Mouse (Mus musculus) heart, adult 2 months (tissue): ENCODE data around the gene Olfr166.

Source experiments
- CTCF ChIP-seq: fragments of 200-600 bp; IDR thresholded peaks from 2 replicates; pipeline ENCODE4 v1.8.1; 2022; ENCODE audit warnings: antibody characterized with exemption, mild to moderate bottlenecking, moderate library complexity
- EP300 ChIP-seq: fragments of 200-500 bp; IDR thresholded peaks from 2 replicates; pipeline ENCODE4 v1.6.1; 2011; ENCODE audit warnings: low read depth, low read length, control low read depth; ENCODE audit not compliant: insufficient read depth
- POLR2A ChIP-seq: fragments of 200-500 bp; IDR thresholded peaks from 2 replicates; pipeline ENCODE4 v1.6.1; 2011; ENCODE audit warnings: mild to moderate bottlenecking, low read depth, low read length, control low read depth; ENCODE audit not compliant: insufficient read depth

GRCm38 (mm10) chr16:19535455-19535854, 52.0 kb downstream of the Olfr166 start, which contains the start of gene Olfr168:
- TF ChIP-seq CTCF (no peak), POLR2A (no peak), EP300 (no peak)
